Mouse (Mus musculus) T-helper 17 cell (primary cell): ENCODE data around the gene Dop1b.

Source experiments
- in situ Hi-C, 2 experiments: fragments of 300-600 bp; cut with MboI, MseI; formaldehyde crosslinking; loops; 1 replicate in 1 of 2; 2 replicates in 1 of 2; pipeline ENCODE4 v1.15.1; 2025; ENCODE audit warnings: high pct_unique_total_duplicates in 2 of 2

Gene Dop1b

GRCm38 (mm10) chr16:93749147-93749910 lies 37.6 kb downstream of the Dop1b start:
- in situ Hi-C loops, result no loop called here

GRCm38 (mm10) chr16:93750464-93750863 lies 38.8 kb downstream of the Dop1b start:
- in situ Hi-C loops, result no loop called here

- in situ Hi-C loops, result no loop called here
These were observed 40.1 kb downstream of the Dop1b start for GRCm38 (mm10) chr16:93751816-93752215.

- in situ Hi-C loops, result loop anchor here in 1 of 2 experiments (5.0 kb wide), 1 partner anchor 74 kb away; the partner anchor contains the start of gene Cbr3
These were observed 44.9 kb downstream of the Dop1b start for GRCm38 (mm10) chr16:93756622-93757021.

GRCm38 (mm10) chr16:93763378-93763777 lies 51.7 kb downstream of the Dop1b start:
- in situ Hi-C loops, result loop anchor here (5.0 to 10.0 kb wide), 2 partner anchors 81 to 149 kb away; partner anchors contain the start of gene Cbr3 (in 1 of the 2)

- in situ Hi-C loops, result loop anchor here (5.0 to 10.0 kb wide), 2 partner anchors 82 to 150 kb away; partner anchors contain the start of gene Cbr3 (in 1 of the 2)
These were observed 52.9 kb downstream of the Dop1b start for GRCm38 (mm10) chr16:93764597-93764996.

- in situ Hi-C loops, result loop anchor here (10.0 kb wide), 1 partner anchor 152 kb away; no protein-coding TSS in a partner anchor
These were observed 55.3 kb downstream of the Dop1b start for GRCm38 (mm10) chr16:93766956-93767355.

GRCm38 (mm10) chr16:93767548-93767947 lies 55.8 kb downstream of the Dop1b start:
- in situ Hi-C loops, result loop anchor here (10.0 kb wide), 1 partner anchor 153 kb away; no protein-coding TSS in a partner anchor

- in situ Hi-C loops, result loop anchor here (10.0 kb wide), 2 partner anchors 155 to 575 kb away; no protein-coding TSS in a partner anchor
These were observed 57.9 kb downstream of the Dop1b start for GRCm38 (mm10) chr16:93769621-93770020.

- in situ Hi-C loops, result loop anchor here in 1 of 2 experiments (10.0 kb wide), 1 partner anchor 576 kb away; no protein-coding TSS in a partner anchor
These were observed 58.7 kb downstream of the Dop1b start for GRCm38 (mm10) chr16:93770271-93770926.

GRCm38 (mm10) chr16:93774658-93775057 lies 63.0 kb downstream of the Dop1b start:
- in situ Hi-C loops, result loop anchor here in 1 of 2 experiments (10.0 to 25.0 kb wide), 3 partner anchors 580 to 1263 kb away; no protein-coding TSS in a partner anchor

GRCm38 (mm10) chr16:93776468-93776867 lies 64.8 kb downstream of the Dop1b start:
- in situ Hi-C loops, result loop anchor here in 1 of 2 experiments (10.0 to 25.0 kb wide), 3 partner anchors 582 to 1261 kb away; no protein-coding TSS in a partner anchor

- in situ Hi-C loops, result loop anchor here in 1 of 2 experiments (10.0 to 25.0 kb wide), 3 partner anchors 583 to 1260 kb away; no protein-coding TSS in a partner anchor
These were observed 65.7 kb downstream of the Dop1b start for GRCm38 (mm10) chr16:93777247-93777999.

GRCm38 (mm10) chr16:93778393-93778792 lies 66.7 kb downstream of the Dop1b start:
- in situ Hi-C loops, result loop anchor here in 1 of 2 experiments (10.0 to 25.0 kb wide), 3 partner anchors 584 to 1259 kb away; no protein-coding TSS in a partner anchor

- in situ Hi-C loops, result loop anchor here in 1 of 2 experiments (10.0 to 25.0 kb wide), 3 partner anchors 585 to 1258 kb away; no protein-coding TSS in a partner anchor
These were observed 67.8 kb downstream of the Dop1b start for GRCm38 (mm10) chr16:93779554-93779953.

- in situ Hi-C loops, result loop anchor here in 1 of 2 experiments (25.0 kb wide), 2 partner anchors 1019 to 1256 kb away; no protein-coding TSS in a partner anchor
These were observed 69.2 kb downstream of the Dop1b start for GRCm38 (mm10) chr16:93780660-93781479.

GRCm38 (mm10) chr16:93784175-93784574 lies 72.5 kb downstream of the Dop1b start:
- in situ Hi-C loops, result loop anchor here in 1 of 2 experiments (25.0 kb wide), 2 partner anchors 1022 to 1253 kb away; no protein-coding TSS in a partner anchor

GRCm38 (mm10) chr16:93785805-93786204 lies 74.1 kb downstream of the Dop1b start:
- in situ Hi-C loops, result loop anchor here in 1 of 2 experiments (5.0 to 25.0 kb wide), 3 partner anchors 104 to 1251 kb away; partner anchors contain the start of gene Cbr3

- in situ Hi-C loops, result loop anchor here in 1 of 2 experiments (5.0 to 25.0 kb wide), 3 partner anchors 106 to 1249 kb away; partner anchors contain the start of gene Cbr3
These were observed 76.7 kb downstream of the Dop1b start for GRCm38 (mm10) chr16:93788388-93788787.
